Mouse (Mus musculus): ENCODE data around the gene Hfe. TPM values are rescaled to one million over a fixed set of nuclear protein-coding genes. Genes with fewer than 3 reads are reported as not detected.
A peak's percentile ranks its signal among the peaks of the same experiment; 100 is the strongest.

The Hfe gene
- polyA plus RNA-seq, 1 experiment from 2014 or later = 10.3 TPM

DNA sequence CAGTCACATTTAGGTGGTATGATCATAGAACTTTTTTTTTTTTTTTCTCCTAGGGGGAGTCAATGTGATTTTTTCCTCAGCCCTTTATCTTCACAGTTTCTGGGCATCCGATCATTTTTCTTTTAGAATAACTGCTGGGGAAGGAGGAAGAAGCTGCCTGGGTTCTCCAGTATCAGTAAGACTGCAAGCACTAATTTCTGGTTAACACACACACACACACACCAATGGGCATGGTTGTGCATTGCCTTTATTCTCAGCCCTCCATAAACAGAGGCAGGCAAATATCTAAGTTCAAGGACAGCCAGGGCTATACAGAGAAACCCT, 28.1 kb downstream of the Hfe start:
- Histone ChIP-seq H3K27me3 (replicated peaks) (no peaks in the 10 kb centered on the region), H3K4me3 (peak overlapping the region; percentile 57), H3K36me3 (no peaks in the 10 kb centered on the region), H3K9ac (peak overlapping the region; percentile 81), H3K4me2 (peak overlapping the region; percentile 80), H3K4me1 (peaks cover 30% of the 10 kb centered on the region), H3K9me3 (no peaks in the 10 kb centered on the region), H3K27ac (replicated peaks) (peak overlapping the region; percentile 98)
- 42% methylated on average over 1 of the region's 1 CpGs for WGBS
- ATAC-seq (ENCODE audit: extremely low read depth, insufficient number of reproducible peaks, low FRiP score, low TSS enrichment) = no peak

DNA sequence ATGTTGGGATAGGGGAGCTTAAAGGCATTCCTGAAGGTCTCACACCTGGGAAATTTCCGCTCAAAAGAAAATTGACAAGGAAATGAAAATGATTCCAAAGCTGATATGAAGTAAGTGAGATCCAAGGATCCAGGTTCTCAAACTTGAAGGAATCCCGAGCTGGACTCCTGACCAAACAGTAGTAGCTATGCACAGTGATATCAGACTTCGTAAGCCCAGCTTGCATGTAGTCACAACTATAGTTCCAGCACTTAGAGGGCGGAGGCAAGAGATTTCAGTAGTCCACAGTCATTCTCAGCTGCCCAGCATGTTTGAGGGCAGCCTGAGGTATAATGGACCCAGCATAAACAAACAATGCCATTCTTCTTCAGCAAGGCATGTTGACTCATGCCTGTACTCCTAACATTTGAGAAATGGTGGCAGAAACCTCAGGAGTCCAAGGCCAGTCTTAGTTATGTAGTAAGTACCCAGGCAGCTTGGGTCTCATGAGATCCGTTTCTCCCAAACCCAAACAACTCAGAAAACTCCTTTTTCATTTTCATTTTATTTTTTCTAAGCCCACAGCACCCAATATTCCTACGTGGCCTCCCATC, 28.6 kb downstream of the Hfe start:
- Histone ChIP-seq H3K36me3 (no peaks in the 10 kb centered on the region), H3K4me1 (peaks cover 30% of the 10 kb centered on the region), H3K27ac (replicated peaks) (peak overlapping the region; percentile 98; the same call in 1 of the 2 replicates), H3K4me2 (peak overlapping the region; percentile 80), H3K9ac (peak overlapping the region; percentile 81), H3K9me3 (no peaks in the 10 kb centered on the region), H3K27me3 (replicated peaks) (no peaks in the 10 kb centered on the region), H3K4me3 (no peak overlapping the region)
- 77% methylated on average over 6 of the region's 6 CpGs for WGBS
- ATAC-seq (ENCODE audit: extremely low read depth, insufficient number of reproducible peaks, low FRiP score, low TSS enrichment) = no peak

DNA sequence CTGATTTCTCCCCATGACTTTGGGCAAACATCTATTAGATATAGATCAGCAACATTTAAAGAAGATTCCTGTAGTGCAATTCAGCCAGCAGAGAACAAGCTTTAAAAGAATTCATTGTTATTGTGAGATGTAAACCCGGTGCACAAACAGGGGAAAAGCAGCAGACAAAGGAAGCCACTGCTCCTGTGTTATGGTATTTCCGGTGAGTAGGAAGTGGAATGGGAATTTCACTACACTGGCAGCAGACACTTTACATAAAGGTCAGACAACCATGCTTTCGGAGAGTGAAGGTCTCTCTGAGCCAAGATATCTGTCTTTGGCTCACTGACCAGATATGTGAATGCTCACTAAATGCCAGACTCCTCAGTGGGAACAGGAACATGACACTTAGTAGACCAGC, 48.1 kb downstream of the Hfe start:
- Histone ChIP-seq H3K27ac (replicated peaks) (no peak overlapping the region), H3K4me2 (no peak overlapping the region), H3K4me1 (0 out of 2 replicates have a peak, but pooled peaks cover 5% of the 10 kb centered on the region), H3K36me3 (no peaks in the 10 kb centered on the region), H3K27me3 (replicated peaks) (no peaks in the 10 kb centered on the region), H3K9ac (no peak overlapping the region), H3K4me3 (no peak overlapping the region), H3K9me3 (no peaks in the 10 kb centered on the region)
- WGBS = 53% methylated on average over 3 of the region's 3 CpGs
- ATAC-seq (ENCODE audit: extremely low read depth, insufficient number of reproducible peaks, low FRiP score, low TSS enrichment) = no peak

DNA sequence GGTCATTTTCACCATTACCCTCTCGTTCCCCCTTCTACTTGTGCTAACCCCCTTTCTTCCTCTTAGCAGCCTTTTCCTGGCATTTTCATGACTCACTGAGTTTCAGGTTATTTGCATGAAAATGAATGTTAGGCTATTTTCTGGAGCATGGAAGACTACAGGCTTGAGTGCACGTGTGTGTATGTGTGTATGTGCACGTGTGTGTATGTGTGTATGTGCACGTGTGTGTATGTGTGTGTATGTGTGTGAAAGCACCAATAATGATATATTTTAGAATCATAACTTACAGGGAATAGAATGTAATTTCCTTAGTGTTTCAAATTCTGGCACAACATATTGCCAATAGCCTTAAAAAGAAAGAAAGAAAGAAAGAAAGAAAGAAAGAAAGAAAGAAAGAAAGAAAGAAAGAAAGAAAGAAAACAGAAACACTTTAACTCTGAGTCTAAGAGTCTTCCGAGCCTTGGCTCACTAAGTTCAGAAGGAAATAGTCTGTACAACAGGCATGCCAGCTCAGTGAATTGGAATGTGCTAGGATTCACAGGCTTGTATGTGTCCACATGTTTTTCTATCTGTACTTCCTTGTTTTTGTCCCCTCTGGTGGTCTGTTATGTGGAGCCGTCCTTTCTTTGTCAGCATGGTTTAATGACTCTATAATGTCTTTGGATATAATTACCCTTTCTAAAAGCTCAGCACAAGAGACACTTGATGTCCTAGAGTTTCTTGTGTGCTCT, 50.9 kb downstream of the Hfe start:
- 59% methylated on average over 6 of the region's 6 CpGs for WGBS
- no peak overlapping the region for H3K27ac ChIP-seq (replicated peaks)

More for the DNA sequence above, 50.9 kb downstream of the Hfe start:
- Histone ChIP-seq H3K27me3 (replicated peaks) (no peaks in the 10 kb centered on the region), H3K9ac (no peak overlapping the region), H3K4me3 (no peak overlapping the region), H3K4me1 (0 out of 2 replicates have a peak, but pooled peaks cover 5% of the 10 kb centered on the region), H3K4me2 (no peak overlapping the region), H3K9me3 (no peaks in the 10 kb centered on the region), H3K36me3 (no peaks in the 10 kb centered on the region)
- ATAC-seq (ENCODE audit: extremely low read depth, insufficient number of reproducible peaks, low FRiP score, low TSS enrichment) = no peak

Small RNA genes within 50 kb of the gene (microRNA-seq; reads per million reads assigned to microRNA genes)
- gene Gm44314 (not detected), gene Gm44350 (not detected), gene Gm44484 (not detected)

Other genes starting within 250 kb of the Hfe start
- 1.1 and 2.2 TPM in 2 replicates for gene Btn1a1, start 245.0 kb downstream of the Hfe start, polyA plus RNA-seq (2015; fragmentation: Nextera tagmentation; extraction: Ambion mirVana)
- gene Btn2a2, start 222.0 kb downstream of the Hfe start, polyA plus RNA-seq (2015; fragmentation: Nextera tagmentation; extraction: Ambion mirVana) = 0.45 and 0.82 TPM in 2 replicates
- 6.3 and 7.2 TPM in 2 replicates for gene Hist1h4h, start 179.8 kb downstream of the Hfe start, polyA plus RNA-seq (2015; fragmentation: Nextera tagmentation; extraction: Ambion mirVana)
- gene Hist1h2af, start 176.9 kb downstream of the Hfe start, polyA plus RNA-seq (2015; fragmentation: Nextera tagmentation; extraction: Ambion mirVana) = 2.0 and 3.0 TPM in 2 replicates
- 4.1 and 5.5 TPM in 2 replicates for gene Hist1h3g, start 175.4 kb downstream of the Hfe start, polyA plus RNA-seq (2015; fragmentation: Nextera tagmentation; extraction: Ambion mirVana)
- 0.32 and 0.52 TPM in 2 replicates for gene Hist1h2bh, start 167.5 kb downstream of the Hfe start, polyA plus RNA-seq (2015; fragmentation: Nextera tagmentation; extraction: Ambion mirVana)
- 0.28 and 0.48 TPM in 2 replicates for gene Hist1h3f, start 166.8 kb downstream of the Hfe start, polyA plus RNA-seq (2015; fragmentation: Nextera tagmentation; extraction: Ambion mirVana)
- not detected in 2 replicates for gene Hist1h4f, start 159.2 kb downstream of the Hfe start, polyA plus RNA-seq (2015; fragmentation: Nextera tagmentation; extraction: Ambion mirVana)
- gene Hist1h1d, start 157.6 kb downstream of the Hfe start, polyA plus RNA-seq (2015; fragmentation: Nextera tagmentation; extraction: Ambion mirVana) = 0.23 and 0.29 TPM in 2 replicates
- 1.5 and 2.2 TPM in 2 replicates for gene Hist1h3e, start 148.5 kb downstream of the Hfe start, polyA plus RNA-seq (2015; fragmentation: Nextera tagmentation; extraction: Ambion mirVana)
- 33.5 and 42.7 TPM in 2 replicates for gene Hist1h2ae, start 139.6 kb downstream of the Hfe start, polyA plus RNA-seq (2015; fragmentation: Nextera tagmentation; extraction: Ambion mirVana)
- 3.9 and 4.2 TPM in 2 replicates for gene Hist1h2bg, start 139.5 kb downstream of the Hfe start, polyA plus RNA-seq (2015; fragmentation: Nextera tagmentation; extraction: Ambion mirVana)
- 1.6 and 3.0 TPM in 2 replicates for gene Hist1h2bf, start 136.7 kb downstream of the Hfe start, polyA plus RNA-seq (2015; fragmentation: Nextera tagmentation; extraction: Ambion mirVana)
- 0.60 and 0.84 TPM in 2 replicates for gene Hist1h2ad, start 136.5 kb downstream of the Hfe start, polyA plus RNA-seq (2015; fragmentation: Nextera tagmentation; extraction: Ambion mirVana)
- gene Hist1h3d, start 135.1 kb downstream of the Hfe start, polyA plus RNA-seq (2015; fragmentation: Nextera tagmentation; extraction: Ambion mirVana) = 2.4 TPM in 2 replicates
- 54.8 and 60.0 TPM in 2 replicates for gene Hist1h4d, start 129.3 kb downstream of the Hfe start, polyA plus RNA-seq (2015; fragmentation: Nextera tagmentation; extraction: Ambion mirVana)
- 1.3 and 1.5 TPM in 2 replicates for gene Hist1h2be, start 89.7 kb downstream of the Hfe start, polyA plus RNA-seq (2015; fragmentation: Nextera tagmentation; extraction: Ambion mirVana)
- 11.0 and 12.2 TPM in 2 replicates for gene Hist1h1e, start 88.3 kb downstream of the Hfe start, polyA plus RNA-seq (2015; fragmentation: Nextera tagmentation; extraction: Ambion mirVana)
- 0.59 and 0.68 TPM in 2 replicates for gene Hist1h2ac, start 26.9 kb downstream of the Hfe start, polyA plus RNA-seq (2015; fragmentation: Nextera tagmentation; extraction: Ambion mirVana)
- gene Hist1h2bc, start 26.7 kb downstream of the Hfe start, polyA plus RNA-seq (2015; fragmentation: Nextera tagmentation; extraction: Ambion mirVana) = 50.1 and 54.5 TPM in 2 replicates
- not detected in 2 replicates for gene Hist1h1t, start 15.0 kb downstream of the Hfe start, polyA plus RNA-seq (2015; fragmentation: Nextera tagmentation; extraction: Ambion mirVana)
- 2.4 and 3.7 TPM in 2 replicates for gene Hist1h4c, start 12.4 kb downstream of the Hfe start, polyA plus RNA-seq (2015; fragmentation: Nextera tagmentation; extraction: Ambion mirVana)
- gene Hist1h1c, start 28.0 kb upstream of the Hfe start, polyA plus RNA-seq (2015; fragmentation: Nextera tagmentation; extraction: Ambion mirVana) = 31.2 and 33.8 TPM in 2 replicates
- 2.7 and 3.8 TPM in 2 replicates for gene Hist1h3c, start 34.7 kb upstream of the Hfe start, polyA plus RNA-seq (2015; fragmentation: Nextera tagmentation; extraction: Ambion mirVana)
- gene Hist1h2bb, start 35.9 kb upstream of the Hfe start, polyA plus RNA-seq (2015; fragmentation: Nextera tagmentation; extraction: Ambion mirVana) = 1.6 and 2.2 TPM in 2 replicates
- 20.1 and 20.3 TPM in 2 replicates for gene Hist1h2ab, start 40.3 kb upstream of the Hfe start, polyA plus RNA-seq (2015; fragmentation: Nextera tagmentation; extraction: Ambion mirVana)
- 5.5 and 6.3 TPM in 2 replicates for gene Hist1h3b, start 41.4 kb upstream of the Hfe start, polyA plus RNA-seq (2015; fragmentation: Nextera tagmentation; extraction: Ambion mirVana)
- gene Hist1h4b, start 46.2 kb upstream of the Hfe start, polyA plus RNA-seq (2015; fragmentation: Nextera tagmentation; extraction: Ambion mirVana) = 2.3 and 2.8 TPM in 2 replicates
- gene Hist1h4a, start 50.4 kb upstream of the Hfe start, polyA plus RNA-seq (2015; fragmentation: Nextera tagmentation; extraction: Ambion mirVana) = not detected in 2 replicates
- gene Hist1h3a, start 51.5 kb upstream of the Hfe start, polyA plus RNA-seq (2015; fragmentation: Nextera tagmentation; extraction: Ambion mirVana) = 1.9 and 3.5 TPM in 2 replicates
- 1.5 and 1.6 TPM in 2 replicates for gene Hist1h1a, start 52.8 kb upstream of the Hfe start, polyA plus RNA-seq (2015; fragmentation: Nextera tagmentation; extraction: Ambion mirVana)
- 0.09 and 0.20 TPM in 2 replicates for gene Trim38, start 59.1 kb upstream of the Hfe start, polyA plus RNA-seq (2015; fragmentation: Nextera tagmentation; extraction: Ambion mirVana)
- 0.05 TPM in 1 of 2 replicates, not detected in the other for gene Slc17a2, start 96.1 kb upstream of the Hfe start, polyA plus RNA-seq (2015; fragmentation: Nextera tagmentation; extraction: Ambion mirVana)
- gene Slc17a3, start 128.6 kb upstream of the Hfe start, polyA plus RNA-seq (2015; fragmentation: Nextera tagmentation; extraction: Ambion mirVana) = 0.08 TPM in 1 of 2 replicates, not detected in the other
- not detected in 2 replicates for gene Slc17a1, start 156.9 kb upstream of the Hfe start, polyA plus RNA-seq (2015; fragmentation: Nextera tagmentation; extraction: Ambion mirVana)
- not detected in 2 replicates for gene Slc17a4, start 204.2 kb upstream of the Hfe start, polyA plus RNA-seq (2015; fragmentation: Nextera tagmentation; extraction: Ambion mirVana)
- not detected in 2 replicates for gene Hist1h2ba, start 223.3 kb upstream of the Hfe start, polyA plus RNA-seq (2015; fragmentation: Nextera tagmentation; extraction: Ambion mirVana)
- not detected in 2 replicates for gene Hist1h2aa, start 223.6 kb upstream of the Hfe start, polyA plus RNA-seq (2015; fragmentation: Nextera tagmentation; extraction: Ambion mirVana)

Data from heart, embryonic 13.5 days (tissue).